Mouse (Mus musculus) forebrain, embryonic 14.5 days (tissue): ENCODE measurements around the gene Srxn1. TPM values are rescaled to one million over a fixed set of nuclear protein-coding genes. Genes with fewer than 3 reads are reported as not detected.

ENCODE experiments used
- ATAC-seq: fragments of 200-750 bp; cut with Nextera tagmentation; 2 replicates; pipeline ENCODE4 v1.8.0; 2017; ENCODE audit warnings: mild to moderate bottlenecking, moderate library complexity
- DNase-seq: peaks from one replicate; pipeline ENCODE4 v3.0.0-alpha.2; 2015; ENCODE audit warnings: low spot score
- H3K27ac ChIP-seq: fragments of 300-500 bp; sonication (generic); 2 replicates; pipeline ENCODE4 v1.5.1; 2014; ENCODE audit warnings: low read depth, mild to moderate bottlenecking, control low read depth, low read length, moderate library complexity
- H3K27me3 ChIP-seq: fragments of 300-500 bp; sonication (generic); replicated peaks from 2 replicates; pipeline ENCODE4 v1.6.1; 2014; ENCODE audit warnings: low read length, control low read depth, mixed read lengths; ENCODE audit not compliant: control insufficient read depth, insufficient read depth
- H3K36me3 ChIP-seq: fragments of 300-500 bp; sonication (generic); 2 replicates; pipeline ENCODE4 v1.6.1; 2014; ENCODE audit warnings: low read length, control low read depth; ENCODE audit not compliant: control insufficient read depth, insufficient read depth
- H3K4me1 ChIP-seq: fragments of 300-500 bp; sonication (generic); 2 replicates; pipeline ENCODE4 v1.6.1; 2014; ENCODE audit warnings: antibody characterized with exemption, low read length, control low read depth; ENCODE audit not compliant: control insufficient read depth, insufficient read depth
- H3K4me2 ChIP-seq: fragments of 300-500 bp; sonication (generic); 2 replicates; pipeline ENCODE4 v1.6.1; 2014; ENCODE audit warnings: mild to moderate bottlenecking, control low read depth, low read length
- H3K4me3 ChIP-seq: fragments of 300-500 bp; sonication (generic); 2 replicates; pipeline ENCODE4 v1.5.1; 2014; ENCODE audit warnings: low read depth, low read length, control low read depth
- H3K9ac ChIP-seq: fragments of 300-500 bp; sonication (generic); 2 replicates; pipeline ENCODE4 v1.6.1; 2014; ENCODE audit warnings: mild to moderate bottlenecking, low read length, control low read depth, moderate library complexity
- H3K9me3 ChIP-seq: fragments of 300-500 bp; sonication (generic); replicated peaks from 2 replicates; pipeline ENCODE4 v1.6.1; 2016; ENCODE audit warnings: low read length, control low read depth, mixed read lengths; ENCODE audit not compliant: control insufficient read depth
- WGBS: fragments of 180-500 bp; shearing (Covaris S2); extraction: QIAGEN DNeasy Blood & Tissue Kit; methylation state at CpG from one replicate; pipeline ENCODE4 v1.1.7; 2014; 5-methylcytosine and 5-hydroxymethylcytosine counted together
- polyA plus RNA-seq: library from polyadenylated mRNA; unstranded; fragments of >200 nt; fragmentation: Nextera tagmentation; extraction: Ambion mirVana; gene quantifications from 2 replicates; pipeline ENCODE4 v1.2.1, GENCODE M21; 2014

The Srxn1 gene
- polyA plus RNA-seq, 1 experiment from 2014 or later, result 12.0 TPM

DNA sequence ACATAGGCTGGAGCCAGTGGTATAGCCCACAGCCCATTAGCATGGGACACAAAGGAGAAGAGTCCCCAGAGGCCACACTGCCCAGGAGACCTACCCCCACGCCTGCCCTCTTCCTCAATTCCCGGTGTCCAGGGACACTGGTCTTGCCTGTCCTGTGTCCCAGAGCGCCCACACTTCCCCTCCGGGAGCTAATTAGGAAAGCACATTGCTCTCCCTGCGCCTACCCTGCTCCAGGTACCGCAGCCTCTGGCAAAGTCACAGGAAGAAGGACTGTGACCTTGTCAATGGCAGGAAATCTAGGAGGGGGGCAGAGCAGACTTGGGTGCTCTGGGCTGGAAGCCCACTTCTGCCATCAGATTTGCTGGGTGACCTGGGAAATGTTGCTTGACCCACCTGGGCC lies 45.1 kb downstream of the Srxn1 start:
- no peak overlapping the region for H3K27ac ChIP-seq
- ATAC-seq, result no peak
- DNase-seq, result no peak
- H3K9ac ChIP-seq, result no peak overlapping the region
- no peaks in the 10 kb centered on the region; the same call in 1 of the 2 replicates for H3K4me1 ChIP-seq
- H3K9me3 ChIP-seq, result no peaks in the 10 kb centered on the region
- H3K4me3 ChIP-seq, result no peak overlapping the region
- H3K27me3 ChIP-seq, result no peaks in the 10 kb centered on the region
- H3K4me2 ChIP-seq, result no peak overlapping the region
- 63% methylated on average over 6 of the region's 6 CpGs for WGBS
- H3K36me3 ChIP-seq, result no peaks in the 10 kb centered on the region

DNA sequence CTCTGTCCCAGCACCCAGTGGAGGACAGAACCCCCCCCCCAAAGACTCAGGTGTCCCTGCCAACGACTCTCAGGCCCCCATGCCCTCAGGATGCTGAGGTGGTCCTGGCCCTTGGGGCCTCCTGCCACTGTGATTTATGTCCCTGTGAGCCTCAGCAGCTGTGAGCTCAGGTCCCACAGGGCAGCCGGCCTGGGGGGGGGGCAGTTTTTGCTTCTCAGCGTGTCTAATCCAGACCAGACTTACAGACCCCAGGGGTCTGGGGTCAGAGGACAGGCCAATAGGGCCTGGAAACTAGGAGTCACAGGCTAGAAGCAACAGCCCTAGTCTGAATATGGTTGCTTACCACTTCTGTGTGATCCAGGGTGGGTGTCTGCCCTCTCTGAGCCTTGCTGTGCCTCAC lies 48.0 kb downstream of the Srxn1 start:
- no peak overlapping the region for H3K9ac ChIP-seq
- 41% methylated on average over 3 of the region's 3 CpGs for WGBS
- no peak for DNase-seq
- H3K27ac ChIP-seq, result no peak overlapping the region
- H3K4me3 ChIP-seq, result no peak overlapping the region
- no peaks in the 10 kb centered on the region for H3K27me3 ChIP-seq
- H3K9me3 ChIP-seq, result no peaks in the 10 kb centered on the region
- no peaks in the 10 kb centered on the region; the same call in 1 of the 2 replicates for H3K4me1 ChIP-seq
- H3K36me3 ChIP-seq, result no peaks in the 10 kb centered on the region
- no peak for ATAC-seq
- no peak overlapping the region for H3K4me2 ChIP-seq

DNA sequence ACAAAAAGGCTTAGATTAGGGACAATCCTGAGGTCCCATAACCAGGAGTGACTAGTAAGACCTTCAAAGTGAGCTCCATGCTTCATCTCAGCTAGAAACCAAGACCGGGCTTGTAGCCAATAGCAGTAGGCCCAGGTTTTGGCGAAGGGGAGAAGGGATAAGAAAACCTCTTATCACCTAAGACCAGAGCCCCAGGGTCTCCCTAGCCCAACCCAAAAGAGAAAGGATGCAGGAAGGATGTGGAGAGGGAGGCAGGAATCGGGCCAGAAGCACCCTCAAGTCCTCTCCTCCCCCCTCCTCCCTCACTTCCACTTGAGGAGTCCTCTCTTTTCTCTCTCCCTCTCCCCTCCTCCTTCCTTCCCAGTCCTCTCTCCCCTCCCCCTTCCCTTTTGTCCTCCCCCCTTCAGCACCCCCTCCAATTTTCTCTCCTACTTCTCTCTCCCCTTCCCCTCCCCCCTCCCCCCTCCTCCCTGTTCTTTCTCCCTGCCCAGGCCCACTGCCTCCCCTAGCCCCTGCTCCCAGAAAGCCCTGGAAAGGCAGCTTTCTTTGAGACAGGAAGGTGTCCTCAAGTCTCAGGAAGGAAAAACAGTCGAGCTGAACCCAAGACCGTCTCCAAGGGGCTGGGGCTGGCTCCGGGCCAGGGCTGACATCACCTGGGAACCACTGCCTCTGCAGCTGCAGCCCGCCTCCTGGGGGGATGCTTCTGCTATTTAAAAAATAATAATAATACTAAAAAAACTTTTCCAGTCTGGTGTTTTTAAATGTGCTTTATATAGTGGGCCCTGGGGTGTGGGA lies 50.3 kb downstream of the Srxn1 start:
- H3K36me3 ChIP-seq, result no peaks in the 10 kb centered on the region
- H3K4me3 ChIP-seq, result no peak overlapping the region
- no peaks in the 10 kb centered on the region for H3K27me3 ChIP-seq
- H3K4me1 ChIP-seq, result no peaks in the 10 kb centered on the region; the same call in 1 of the 2 replicates
- H3K27ac ChIP-seq, result no peak overlapping the region
- ATAC-seq (no peak), DNase-seq (no peak)
- no peak overlapping the region for H3K9ac ChIP-seq
- H3K9me3 ChIP-seq, result no peaks in the 10 kb centered on the region
- WGBS, result 32% methylated on average over 7 of the region's 7 CpGs
- H3K4me2 ChIP-seq, result no peak overlapping the region

DNA sequence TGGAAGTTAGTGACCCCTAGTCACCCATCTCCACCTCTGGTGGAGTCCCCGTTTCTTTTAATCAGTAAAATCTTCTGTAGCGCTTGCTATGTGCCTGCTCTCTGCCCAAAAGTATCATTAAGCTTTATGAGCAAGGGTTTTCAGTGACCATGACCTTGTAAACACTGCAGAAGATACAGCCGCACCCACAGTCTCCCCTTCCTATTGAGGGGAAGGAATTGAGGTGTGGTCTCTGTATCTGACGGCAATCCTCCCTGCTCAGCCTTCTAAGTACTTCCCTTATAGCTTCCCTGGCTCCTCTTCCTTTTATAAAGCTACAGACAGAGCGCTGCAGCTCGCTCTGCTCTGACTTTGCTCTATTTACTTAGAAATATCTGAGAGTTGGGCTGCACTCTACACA lies 51.2 kb downstream of the Srxn1 start:
- 87% methylated on average over 6 of the region's 6 CpGs for WGBS
- no peak for ATAC-seq
- H3K4me1 ChIP-seq, result no peaks in the 10 kb centered on the region; the same call in 1 of the 2 replicates
- no peak overlapping the region for H3K4me3 ChIP-seq
- no peaks in the 10 kb centered on the region for H3K36me3 ChIP-seq
- no peak overlapping the region for H3K4me2 ChIP-seq
- H3K27me3 ChIP-seq, result no peaks in the 10 kb centered on the region
- no peak for DNase-seq
- H3K9ac ChIP-seq, result no peak overlapping the region
- H3K9me3 ChIP-seq, result no peaks in the 10 kb centered on the region
- no peak overlapping the region for H3K27ac ChIP-seq

DNA sequence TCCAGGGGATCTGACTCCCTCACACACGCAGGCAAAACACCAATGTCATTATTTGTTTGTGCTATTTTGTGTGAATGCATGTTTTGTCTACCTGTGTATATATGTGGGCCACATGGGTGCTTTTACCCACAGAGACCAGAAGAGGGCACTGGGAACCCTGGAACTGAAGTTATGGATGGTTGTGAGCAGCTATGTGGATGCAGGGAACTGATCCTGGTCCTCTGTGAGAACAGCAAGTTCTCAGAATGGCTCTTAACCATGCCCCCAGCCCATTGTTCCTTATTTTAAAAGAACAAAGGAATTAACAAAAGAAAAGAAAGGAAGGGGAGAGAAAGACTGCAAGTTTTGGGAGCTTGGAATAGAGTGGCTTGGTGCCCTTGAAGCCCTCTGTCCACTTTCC lies 54.2 kb downstream of the Srxn1 start:
- Histone ChIP-seq H3K4me1 (no peaks in the 10 kb centered on the region; the same call in 1 of the 2 replicates), H3K4me2 (no peak overlapping the region), H3K4me3 (no peak overlapping the region), H3K36me3 (no peaks in the 10 kb centered on the region), H3K9me3 (no peaks in the 10 kb centered on the region), H3K27me3 (no peaks in the 10 kb centered on the region), H3K9ac (no peak overlapping the region), H3K27ac (no peak overlapping the region)
- WGBS, result 94% methylated on average over 1 of the region's 1 CpGs
- ATAC-seq, result no peak
- DNase-seq, result no peak

Other genes with a start within 250 kb of the Srxn1 start
- gene Angpt4, start 194.3 kb upstream of the Srxn1 start, polyA plus RNA-seq, result 0.21 TPM in 1 of 2 replicates, not detected in the other
- 64.5 and 68.8 TPM in 2 replicates for gene Fam110a, start 125.3 kb upstream of the Srxn1 start, polyA plus RNA-seq
- gene Slc52a3, start 109.0 kb upstream of the Srxn1 start, polyA plus RNA-seq, result 0.72 and 1.1 TPM in 2 replicates
- gene Scrt2, start 24.0 kb upstream of the Srxn1 start, polyA plus RNA-seq, result 16.1 and 16.2 TPM in 2 replicates
- 1.1 and 1.7 TPM in 2 replicates for gene Tcf15, start 38.0 kb downstream of the Srxn1 start, polyA plus RNA-seq
- gene Csnk2a1, start 121.3 kb downstream of the Srxn1 start, polyA plus RNA-seq, result 162 and 168 TPM in 2 replicates
- 18.4 and 20.2 TPM in 2 replicates for gene Tbc1d20, start 188.3 kb downstream of the Srxn1 start, polyA plus RNA-seq
- 80.7 and 97.1 TPM in 2 replicates for gene Rbck1, start 227.1 kb downstream of the Srxn1 start, polyA plus RNA-seq
- 0.24 and 0.79 TPM in 2 replicates for gene Trib3, start 238.5 kb downstream of the Srxn1 start, polyA plus RNA-seq